Mouse (Mus musculus): Measurements from ENCODE around the gene Rap1gap2. TPM values are rescaled to one million over a fixed set of nuclear protein-coding genes. Genes with fewer than 3 reads are reported as not detected.
A peak's percentile ranks its signal among the peaks of the same experiment; 100 is the strongest.

Rap1gap2 gene
- polyA plus RNA-seq, 1 experiment from 2014 or later: 3.4 TPM

DNA sequence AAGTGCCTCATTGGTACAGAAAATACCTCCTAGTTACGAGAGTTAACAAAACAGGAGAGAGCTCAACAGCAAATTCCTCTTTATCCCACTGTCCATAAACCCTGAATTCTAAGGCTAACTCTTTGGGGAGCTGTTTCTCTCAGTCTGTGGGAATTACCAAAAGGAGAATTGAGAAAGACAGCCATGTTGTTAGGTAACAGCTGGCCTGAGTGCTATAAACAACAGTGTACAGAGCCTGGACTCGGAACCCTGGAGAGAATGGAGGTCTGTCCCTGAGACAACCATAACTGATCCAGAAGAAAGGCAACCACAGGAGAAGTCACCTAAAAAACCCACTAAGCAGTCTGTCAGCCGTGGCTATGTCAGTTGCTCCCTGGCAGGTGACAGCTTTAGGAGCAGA, 198.3 kb downstream of the Rap1gap2 start:
- Histone ChIP-seq H3K4me3 (ENCODE audit: low read depth, low read length) (no peak overlapping the region), H3K9me3 (ENCODE audit: control insufficient read depth, low read length) (no peaks in the 10 kb centered on the region), H3K9ac (ENCODE audit: low read depth, low read length) (no peak overlapping the region), H3K36me3 (ENCODE audit: control insufficient read depth, insufficient read depth, low read length) (no peaks in the 10 kb centered on the region), H3K4me2 (ENCODE audit: low read depth, low read length) (no peak overlapping the region), H3K27ac (replicated peaks; ENCODE audit: low read depth, low read length) (no peak overlapping the region), H3K27me3 (replicated peaks; ENCODE audit: control insufficient read depth, insufficient read depth, low read length) (no peaks in the 10 kb centered on the region), H3K4me1 (ENCODE audit: control insufficient read depth, insufficient read depth, low read length) (peaks cover 18% of the 10 kb centered on the region)
- DNase-seq (ENCODE audit: low spot score): no peak
- 70% methylated on average over 3 of the region's 3 CpGs for WGBS
- ATAC-seq (ENCODE audit: low read depth): no peak

DNA sequence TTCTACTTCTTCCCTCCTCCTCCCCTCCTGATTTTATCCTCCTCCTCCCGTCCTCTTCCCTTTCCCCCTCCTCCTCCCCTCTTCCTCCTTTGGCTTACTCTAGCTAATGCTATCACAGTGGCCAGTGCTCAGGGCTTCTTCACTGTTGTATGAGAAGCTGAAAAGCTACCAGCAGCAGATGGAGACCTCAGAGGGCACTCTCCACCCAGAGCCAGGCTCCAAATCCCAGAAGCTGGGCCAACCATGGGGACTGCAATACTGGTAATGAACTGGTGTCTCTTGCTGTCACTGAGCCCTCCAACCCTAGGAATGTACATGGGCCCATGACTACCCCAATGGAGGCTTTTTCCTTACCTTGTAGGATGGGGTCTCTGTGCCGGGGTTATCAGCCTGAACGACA, 198.8 kb downstream of the Rap1gap2 start:
- Histone ChIP-seq H3K9ac (ENCODE audit: low read depth, low read length) (no peak overlapping the region), H3K4me2 (ENCODE audit: low read depth, low read length) (no peak overlapping the region), H3K4me1 (ENCODE audit: control insufficient read depth, insufficient read depth, low read length) (peaks cover 18% of the 10 kb centered on the region), H3K27me3 (replicated peaks; ENCODE audit: control insufficient read depth, insufficient read depth, low read length) (no peaks in the 10 kb centered on the region), H3K27ac (replicated peaks; ENCODE audit: low read depth, low read length) (no peak overlapping the region), H3K4me3 (ENCODE audit: low read depth, low read length) (no peak overlapping the region), H3K9me3 (ENCODE audit: control insufficient read depth, low read length) (no peaks in the 10 kb centered on the region), H3K36me3 (ENCODE audit: control insufficient read depth, insufficient read depth, low read length) (no peaks in the 10 kb centered on the region)
- no peak for ATAC-seq (ENCODE audit: low read depth)
- no peak for DNase-seq (ENCODE audit: low spot score)
- WGBS: 65% methylated on average over 3 of the region's 3 CpGs

DNA sequence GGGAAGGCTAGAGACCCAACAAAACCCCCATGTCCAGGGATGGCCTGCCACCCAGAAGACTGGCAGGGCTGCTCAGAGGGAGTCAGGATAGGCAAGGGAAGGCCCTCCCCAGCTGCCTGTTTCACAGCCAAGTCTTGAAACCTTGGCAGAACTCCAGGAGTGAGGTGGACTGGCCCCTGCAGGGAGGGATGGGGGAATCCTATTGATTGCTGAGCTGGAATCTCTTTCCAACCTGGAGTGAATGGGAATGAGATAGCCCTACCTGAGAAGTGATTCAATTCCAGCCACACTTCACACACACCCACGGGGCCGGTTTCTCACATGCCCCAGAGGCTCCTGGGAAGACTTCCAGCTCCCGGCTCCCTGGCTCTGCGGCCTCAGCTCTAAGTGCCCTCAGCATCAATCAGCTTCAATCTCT, 200.9 kb downstream of the Rap1gap2 start:
- no peak overlapping the region; the same call in 1 of the 2 replicates for H3K27ac ChIP-seq (replicated peaks; ENCODE audit: low read depth, low read length)

DNA sequence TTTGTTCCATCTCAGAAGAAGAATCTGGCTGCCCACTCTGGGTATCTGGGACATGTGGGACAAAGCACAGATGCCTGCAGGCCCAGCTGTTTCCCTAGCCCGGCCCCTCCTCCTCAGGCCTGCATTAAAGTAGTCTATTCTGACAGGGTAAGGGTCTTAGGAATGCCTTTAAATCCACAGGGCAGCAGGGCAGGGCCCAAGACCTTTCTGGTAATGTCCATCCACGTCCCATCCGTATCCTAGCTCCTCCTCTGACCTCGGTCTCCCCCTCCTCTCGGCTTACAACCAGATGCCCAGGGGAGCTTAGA, 201.3 kb downstream of the Rap1gap2 start:
- DNase-seq (ENCODE audit: low spot score) (peak; percentile 35), ATAC-seq (ENCODE audit: low read depth) (peak; percentile 13; the same call in 1 of the 2 replicates)
- peak overlapping the region; percentile 9 for H3K9ac ChIP-seq (ENCODE audit: low read depth, low read length)
- H3K36me3 ChIP-seq (ENCODE audit: control insufficient read depth, insufficient read depth, low read length): no peaks in the 10 kb centered on the region
- no peak overlapping the region; the same call in 1 of the 2 replicates for H3K27ac ChIP-seq (replicated peaks; ENCODE audit: low read depth, low read length)
- H3K4me1 ChIP-seq (ENCODE audit: control insufficient read depth, insufficient read depth, low read length): peaks cover 18% of the 10 kb centered on the region
- H3K4me2 ChIP-seq (ENCODE audit: low read depth, low read length): no peak overlapping the region
- no peaks in the 10 kb centered on the region for H3K27me3 ChIP-seq (replicated peaks; ENCODE audit: control insufficient read depth, insufficient read depth, low read length)
- 42% methylated on average over 5 of the region's 5 CpGs for WGBS
- no peaks in the 10 kb centered on the region for H3K9me3 ChIP-seq (ENCODE audit: control insufficient read depth, low read length)
- no peak overlapping the region for H3K4me3 ChIP-seq (ENCODE audit: low read depth, low read length)

More for the DNA sequence above, 200.9 kb downstream of the Rap1gap2 start:
- H3K4me2 ChIP-seq (ENCODE audit: low read depth, low read length): no peak overlapping the region
- H3K9me3 ChIP-seq (ENCODE audit: control insufficient read depth, low read length): no peaks in the 10 kb centered on the region
- WGBS: 48% methylated on average over 4 of the region's 4 CpGs
- ATAC-seq (ENCODE audit: low read depth): peak; percentile 41
- no peaks in the 10 kb centered on the region for H3K36me3 ChIP-seq (ENCODE audit: control insufficient read depth, insufficient read depth, low read length)
- H3K4me1 ChIP-seq (ENCODE audit: control insufficient read depth, insufficient read depth, low read length): peaks cover 18% of the 10 kb centered on the region
- peak; percentile 79 for DNase-seq (ENCODE audit: low spot score)
- no peak overlapping the region for H3K4me3 ChIP-seq (ENCODE audit: low read depth, low read length)
- peak overlapping the region; percentile 9 for H3K9ac ChIP-seq (ENCODE audit: low read depth, low read length)
- no peaks in the 10 kb centered on the region for H3K27me3 ChIP-seq (replicated peaks; ENCODE audit: control insufficient read depth, insufficient read depth, low read length)

DNA sequence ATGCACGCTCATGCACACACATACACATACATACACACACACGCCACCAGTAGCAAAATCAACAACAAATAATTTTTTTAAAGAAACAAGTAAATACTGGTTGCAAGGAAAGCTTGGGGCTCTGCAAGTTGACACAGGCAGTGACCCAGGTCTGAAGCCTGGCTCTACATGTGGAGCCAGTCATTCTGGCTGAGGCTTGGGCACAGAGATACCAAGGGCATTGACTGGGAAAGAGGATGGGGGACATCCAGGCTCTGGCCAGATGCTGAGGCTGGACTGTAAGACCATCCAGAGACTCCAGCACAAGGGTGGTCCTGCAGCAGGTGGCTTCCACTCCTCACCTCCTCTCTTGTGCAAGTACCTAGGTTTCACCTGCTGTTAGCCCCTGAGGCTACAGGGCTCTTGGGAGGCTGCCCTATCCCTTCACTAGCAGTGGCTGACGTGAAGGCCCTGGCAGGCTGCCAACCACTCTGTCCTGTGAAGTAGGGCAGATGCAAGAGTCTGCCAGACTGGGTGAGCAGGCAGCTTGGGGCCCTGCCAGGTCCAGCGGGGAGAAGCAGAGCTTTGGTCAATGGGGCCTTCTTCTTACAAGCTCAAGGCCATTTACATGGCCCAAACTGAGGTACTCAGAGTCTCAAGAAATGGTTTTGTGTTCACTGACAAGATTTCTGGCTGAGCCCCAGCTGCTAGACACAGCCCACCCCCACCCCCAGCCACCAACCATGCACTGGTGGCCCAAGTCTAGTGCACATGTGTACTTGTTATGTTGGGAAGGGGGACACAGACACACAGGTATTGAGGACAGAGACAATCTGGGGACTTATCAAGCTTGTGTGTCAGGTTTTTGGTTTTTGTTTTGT, 201.9 kb downstream of the Rap1gap2 start:
- H3K27ac ChIP-seq (replicated peaks; ENCODE audit: low read depth, low read length): no peak overlapping the region; the same call in 1 of the 2 replicates
- no peak overlapping the region for H3K4me3 ChIP-seq (ENCODE audit: low read depth, low read length)
- WGBS: 53% methylated on average over 4 of the region's 4 CpGs
- H3K9me3 ChIP-seq (ENCODE audit: control insufficient read depth, low read length): no peaks in the 10 kb centered on the region
- no peak overlapping the region for H3K4me2 ChIP-seq (ENCODE audit: low read depth, low read length)
- DNase-seq (ENCODE audit: low spot score) (peak; percentile 93), ATAC-seq (ENCODE audit: low read depth) (peak; percentile 87)
- H3K36me3 ChIP-seq (ENCODE audit: control insufficient read depth, insufficient read depth, low read length): no peaks in the 10 kb centered on the region
- no peak overlapping the region for H3K9ac ChIP-seq (ENCODE audit: low read depth, low read length)
- peaks cover 18% of the 10 kb centered on the region for H3K4me1 ChIP-seq (ENCODE audit: control insufficient read depth, insufficient read depth, low read length)
- no peaks in the 10 kb centered on the region for H3K27me3 ChIP-seq (replicated peaks; ENCODE audit: control insufficient read depth, insufficient read depth, low read length)

DNA sequence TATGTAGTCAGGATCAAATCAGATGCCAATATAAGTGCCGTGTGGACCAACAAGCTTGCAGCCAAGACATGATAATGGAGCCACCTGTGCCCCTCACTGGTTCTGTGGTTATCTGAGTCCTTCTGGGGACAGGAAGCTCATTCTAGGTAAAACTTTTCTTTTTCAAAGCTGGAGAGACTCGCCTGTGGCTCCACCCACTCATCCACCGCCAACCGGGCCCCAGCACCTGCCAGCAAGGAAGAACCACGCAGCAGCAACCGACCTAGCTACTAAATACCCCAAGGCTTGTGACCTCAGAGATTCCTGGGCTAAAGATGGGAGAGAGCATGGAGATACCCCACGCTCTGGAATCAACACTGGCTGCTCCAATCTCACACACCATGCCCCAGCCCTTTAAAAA, 205.5 kb downstream of the Rap1gap2 start:
- H3K36me3 ChIP-seq (ENCODE audit: control insufficient read depth, insufficient read depth, low read length): no peaks in the 10 kb centered on the region
- no peaks in the 10 kb centered on the region for H3K27me3 ChIP-seq (replicated peaks; ENCODE audit: control insufficient read depth, insufficient read depth, low read length)
- peaks cover 15% of the 10 kb centered on the region for H3K4me1 ChIP-seq (ENCODE audit: control insufficient read depth, insufficient read depth, low read length)
- DNase-seq (ENCODE audit: low spot score) (no peak), ATAC-seq (ENCODE audit: low read depth) (no peak)
- H3K27ac ChIP-seq (replicated peaks; ENCODE audit: low read depth, low read length): no peak overlapping the region
- WGBS: 66% methylated on average over 7 of the region's 7 CpGs
- no peak overlapping the region for H3K9ac ChIP-seq (ENCODE audit: low read depth, low read length)
- H3K4me2 ChIP-seq (ENCODE audit: low read depth, low read length): no peak overlapping the region
- no peak overlapping the region for H3K4me3 ChIP-seq (ENCODE audit: low read depth, low read length)
- no peaks in the 10 kb centered on the region for H3K9me3 ChIP-seq (ENCODE audit: control insufficient read depth, low read length)

DNA sequence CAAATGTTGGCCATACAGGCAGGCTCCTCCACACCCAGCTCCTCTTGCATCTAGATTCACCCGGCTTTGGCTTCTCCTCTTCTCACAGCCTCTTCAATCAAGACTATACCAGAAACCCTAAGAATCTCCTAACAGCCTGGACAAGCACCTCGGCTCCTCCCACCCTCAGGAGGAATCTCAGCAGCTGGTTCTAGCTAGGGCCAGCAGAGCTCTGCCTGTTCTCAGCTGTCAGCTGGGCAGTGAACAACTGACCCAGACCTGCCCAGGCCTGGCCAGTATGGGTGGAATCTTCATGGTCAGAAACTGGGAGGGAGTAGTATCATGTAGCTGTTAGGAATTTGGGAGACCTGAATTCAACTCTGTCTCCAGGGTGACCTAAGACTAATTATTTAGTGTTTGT, 206.5 kb downstream of the Rap1gap2 start:
- Histone ChIP-seq H3K4me1 (ENCODE audit: control insufficient read depth, insufficient read depth, low read length) (peaks cover 5% of the 10 kb centered on the region), H3K27me3 (replicated peaks; ENCODE audit: control insufficient read depth, insufficient read depth, low read length) (no peaks in the 10 kb centered on the region), H3K36me3 (ENCODE audit: control insufficient read depth, insufficient read depth, low read length) (no peaks in the 10 kb centered on the region), H3K27ac (replicated peaks; ENCODE audit: low read depth, low read length) (no peak overlapping the region), H3K4me2 (ENCODE audit: low read depth, low read length) (no peak overlapping the region), H3K9ac (ENCODE audit: low read depth, low read length) (no peak overlapping the region), H3K9me3 (ENCODE audit: control insufficient read depth, low read length) (no peaks in the 10 kb centered on the region), H3K4me3 (ENCODE audit: low read depth, low read length) (no peak overlapping the region)
- no peak for ATAC-seq (ENCODE audit: low read depth)
- WGBS: 38% methylated on average over 2 of the region's 2 CpGs
- peak; percentile 38 for DNase-seq (ENCODE audit: low spot score)

DNA sequence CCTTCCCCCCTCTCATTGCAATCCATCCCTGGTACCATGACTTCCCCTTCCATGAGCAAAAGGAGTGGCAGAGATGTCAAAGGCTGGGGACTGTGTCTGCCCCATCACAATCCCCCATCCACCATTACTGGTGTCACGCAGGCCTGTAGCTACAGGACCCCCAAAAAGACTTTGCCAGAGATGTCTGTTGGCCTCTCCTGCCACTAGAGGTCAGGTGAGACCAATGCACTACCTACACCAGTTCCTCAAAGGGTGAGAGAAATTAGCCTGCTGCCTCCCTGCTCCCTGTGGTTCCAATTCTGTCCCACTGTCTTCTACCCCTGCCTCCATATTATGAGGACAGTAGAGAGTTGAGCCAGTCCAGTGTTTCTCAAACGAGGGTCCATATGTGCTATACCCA, 208.6 kb downstream of the Rap1gap2 start:
- Histone ChIP-seq H3K4me3 (ENCODE audit: low read depth, low read length) (no peak overlapping the region), H3K9ac (ENCODE audit: low read depth, low read length) (no peak overlapping the region), H3K27me3 (replicated peaks; ENCODE audit: control insufficient read depth, insufficient read depth, low read length) (no peaks in the 10 kb centered on the region), H3K36me3 (ENCODE audit: control insufficient read depth, insufficient read depth, low read length) (no peaks in the 10 kb centered on the region), H3K4me1 (ENCODE audit: control insufficient read depth, insufficient read depth, low read length) (no peaks in the 10 kb centered on the region), H3K27ac (replicated peaks; ENCODE audit: low read depth, low read length) (no peak overlapping the region), H3K9me3 (ENCODE audit: control insufficient read depth, low read length) (no peaks in the 10 kb centered on the region), H3K4me2 (ENCODE audit: low read depth, low read length) (no peak overlapping the region)
- WGBS: 36% methylated on average over 2 of the region's 2 CpGs
- ATAC-seq (ENCODE audit: low read depth) (peak; percentile 19; the same call in 1 of the 2 replicates), DNase-seq (ENCODE audit: low spot score) (peak; percentile 30)

DNA sequence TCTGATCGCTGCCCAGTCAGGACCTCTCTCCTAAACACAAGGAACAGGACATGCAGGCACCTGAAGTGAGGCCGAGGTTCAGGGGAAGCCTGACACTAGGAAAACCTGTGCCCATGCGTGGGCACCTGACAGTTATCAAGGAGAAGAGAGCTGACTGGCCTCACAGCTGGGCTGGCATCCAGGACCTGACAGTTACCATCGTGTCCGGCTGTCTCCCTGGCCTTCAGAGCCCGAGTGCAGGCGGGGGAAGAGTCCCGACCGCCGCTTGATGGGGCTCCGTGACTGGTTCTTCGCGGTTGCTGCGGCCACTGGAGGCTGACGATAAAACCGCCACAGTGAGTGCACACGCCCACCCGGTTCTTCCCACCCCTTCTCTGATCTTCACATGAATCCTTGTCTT, 215.1 kb downstream of the Rap1gap2 start:
- H3K27ac ChIP-seq (replicated peaks; ENCODE audit: low read depth, low read length): no peak overlapping the region
- DNase-seq (ENCODE audit: low spot score) (no peak), ATAC-seq (ENCODE audit: low read depth) (no peak)
- no peaks in the 10 kb centered on the region for H3K36me3 ChIP-seq (ENCODE audit: control insufficient read depth, insufficient read depth, low read length)
- 76% methylated on average over 12 of the region's 18 CpGs for WGBS
- no peaks in the 10 kb centered on the region for H3K27me3 ChIP-seq (replicated peaks; ENCODE audit: control insufficient read depth, insufficient read depth, low read length)
- no peak overlapping the region for H3K9ac ChIP-seq (ENCODE audit: low read depth, low read length)
- no peak overlapping the region for H3K4me3 ChIP-seq (ENCODE audit: low read depth, low read length)
- no peaks in the 10 kb centered on the region for H3K4me1 ChIP-seq (ENCODE audit: control insufficient read depth, insufficient read depth, low read length)
- no peak overlapping the region for H3K4me2 ChIP-seq (ENCODE audit: low read depth, low read length)
- H3K9me3 ChIP-seq (ENCODE audit: control insufficient read depth, low read length): no peaks in the 10 kb centered on the region
